Mouse (Mus musculus) embryo, embryonic 11.5 days (tissue): ENCODE results near the gene Hist1h3d.
A peak's percentile ranks its signal among the peaks of the same experiment; 100 is the strongest.
"Not testable (repeated sequence)": the region's sequence is repeated elsewhere in the genome, so short reads cannot be mapped to it uniquely, and the experiment has no call there.

Source experiments
- DNase-seq: peaks from one replicate; pipeline ENCODE4 v3.0.0-alpha.2; 2012; ENCODE audit warnings: low read depth, low spot score

The Hist1h3d gene

GRCm38 (mm10) chr13:23564482-23564881, 11.1 kb upstream of the Hist1h3d start:
- no peak for DNase-seq

DNA sequence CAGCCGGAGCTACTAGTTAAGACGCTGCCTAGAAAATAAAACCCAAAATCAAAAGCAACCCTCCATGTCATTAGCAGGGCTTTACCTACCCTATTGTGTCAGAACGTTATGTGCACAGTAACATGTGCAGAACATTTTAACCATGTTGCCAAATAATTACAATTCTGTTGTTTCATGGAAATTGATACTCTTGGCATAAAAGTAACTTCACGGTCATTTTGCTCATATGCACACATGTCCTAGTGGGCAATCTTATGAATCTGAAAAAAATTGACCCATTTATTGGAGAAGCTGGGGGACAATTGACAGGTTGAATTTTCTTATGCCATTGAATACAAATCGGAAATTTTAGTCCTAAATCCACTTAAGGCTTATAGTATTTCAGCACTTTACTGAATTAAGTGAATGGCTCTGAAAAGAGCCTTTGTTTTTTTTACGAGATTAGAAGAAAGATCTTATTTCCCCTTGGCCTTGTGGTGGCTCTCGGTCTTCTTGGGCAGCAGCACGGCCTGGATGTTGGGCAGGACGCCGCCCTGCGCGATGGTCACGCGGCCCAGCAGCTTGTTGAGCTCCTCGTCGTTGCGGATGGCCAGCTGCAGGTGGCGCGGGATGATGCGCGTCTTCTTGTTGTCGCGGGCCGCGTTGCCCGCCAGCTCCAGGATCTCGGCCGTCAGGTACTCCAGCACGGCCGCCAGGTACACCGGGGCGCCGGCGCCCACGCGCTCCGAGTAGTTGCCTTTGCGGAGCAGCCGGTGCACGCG, 5.1 kb upstream of the Hist1h3d start:
- DNase-seq: not testable (repeated sequence)

DNA sequence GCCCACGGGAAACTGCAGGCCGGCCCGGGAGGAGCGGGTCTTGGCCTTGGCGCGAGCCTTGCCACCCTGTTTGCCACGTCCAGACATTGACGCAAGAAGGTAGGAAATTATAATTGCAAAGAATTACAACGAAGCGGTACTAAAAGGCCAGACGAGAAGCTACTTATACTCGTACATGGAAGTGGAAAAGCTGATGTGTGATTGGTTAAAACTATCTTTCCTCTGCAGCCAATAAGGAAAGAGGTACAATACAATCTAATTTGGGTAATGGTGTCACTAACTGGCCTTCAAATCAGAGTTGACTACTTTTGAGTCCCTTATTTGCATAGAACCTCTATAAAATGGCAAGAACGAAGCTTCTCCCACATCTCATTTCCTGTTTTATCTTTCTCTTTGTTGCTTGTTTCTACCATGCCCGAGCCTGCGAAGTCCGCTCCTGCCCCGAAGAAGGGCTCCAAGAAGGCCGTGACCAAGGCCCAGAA, 4.5 kb upstream of the Hist1h3d start, which contains the start of the genes Hist1h2ae and Hist1h2bg:
Gene Hist1h2ae, minus strand, starts transcription at position 199 of the 482 bp plus-strand sequence.
Gene Hist1h2bg, plus strand, starts transcription at position 375 of the 482 bp plus-strand sequence.
- no peak for DNase-seq

DNA sequence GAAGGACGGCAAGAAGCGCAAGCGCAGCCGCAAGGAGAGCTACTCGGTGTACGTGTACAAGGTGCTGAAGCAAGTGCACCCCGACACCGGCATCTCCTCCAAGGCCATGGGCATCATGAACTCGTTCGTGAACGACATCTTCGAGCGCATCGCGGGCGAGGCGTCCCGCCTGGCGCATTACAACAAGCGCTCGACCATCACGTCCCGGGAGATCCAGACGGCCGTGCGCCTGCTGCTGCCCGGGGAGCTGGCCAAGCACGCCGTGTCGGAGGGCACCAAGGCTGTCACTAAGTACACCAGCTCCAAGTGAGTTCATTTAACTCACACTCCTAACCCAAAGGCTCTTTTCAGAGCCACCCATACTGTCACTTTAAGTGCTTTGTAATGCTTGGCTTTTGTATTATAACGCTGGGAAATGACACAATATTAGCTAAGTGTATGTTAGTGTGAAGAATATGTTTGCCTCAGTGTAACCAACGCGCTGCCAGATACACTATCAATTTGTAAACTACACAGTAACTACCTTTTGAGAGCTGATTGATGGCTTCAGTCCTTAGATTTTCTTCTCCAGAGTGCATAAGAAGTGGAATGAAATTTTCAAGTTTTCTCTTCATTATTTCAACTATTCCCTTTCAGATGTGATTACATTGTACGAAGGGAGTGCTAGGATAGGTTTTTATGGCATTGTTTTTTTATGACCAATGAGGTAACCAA, 3.9 kb upstream of the Hist1h3d start:
- not testable (repeated sequence) for DNase-seq

GRCm38 (mm10) chr13:23572218-23573033, 3.1 kb upstream of the Hist1h3d start:
- DNase-seq: no peak

GRCm38 (mm10) chr13:23573034-23573897, 2.3 kb upstream of the Hist1h3d start:
- DNase-seq: not testable (repeated sequence)

DNA sequence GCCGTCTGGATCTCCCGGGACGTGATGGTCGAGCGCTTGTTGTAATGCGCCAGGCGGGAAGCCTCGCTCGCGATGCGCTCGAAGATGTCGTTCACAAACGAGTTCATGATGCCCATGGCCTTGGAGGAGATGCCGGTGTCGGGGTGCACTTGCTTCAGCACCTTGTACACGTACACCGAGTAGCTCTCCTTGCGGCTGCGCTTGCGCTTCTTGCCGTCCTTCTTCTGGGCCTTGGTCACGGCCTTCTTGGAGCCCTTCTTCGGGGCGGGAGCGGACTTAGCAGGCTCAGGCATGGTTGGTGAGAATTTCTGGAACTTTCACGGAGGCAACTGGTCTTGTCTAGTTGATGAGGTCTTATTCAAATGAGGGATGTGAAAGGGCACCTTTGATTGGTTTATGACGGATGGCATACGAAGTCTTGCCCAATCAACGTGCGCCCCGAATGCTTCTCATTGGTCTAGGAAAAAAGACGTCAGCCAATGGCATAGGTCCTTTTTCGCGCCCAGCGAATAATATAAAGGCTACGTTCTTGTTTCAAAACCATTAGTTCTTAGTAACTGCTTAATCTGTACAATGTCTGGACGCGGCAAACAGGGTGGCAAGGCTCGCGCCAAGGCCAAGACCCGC, 1.6 kb upstream of the Hist1h3d start, which contains the start of the genes Hist1h2bf and Hist1h2ad:
Gene Hist1h2bf, minus strand, starts transcription at position 299 of the 627 bp plus-strand sequence.
Gene Hist1h2ad, plus strand, starts transcription at position 484 of the 627 bp plus-strand sequence.
- DNase-seq: peak; percentile 91

GRCm38 (mm10) chr13:23574546-23575170, 905 bp upstream of the Hist1h3d start:
- DNase-seq: not testable (repeated sequence)

DNA sequence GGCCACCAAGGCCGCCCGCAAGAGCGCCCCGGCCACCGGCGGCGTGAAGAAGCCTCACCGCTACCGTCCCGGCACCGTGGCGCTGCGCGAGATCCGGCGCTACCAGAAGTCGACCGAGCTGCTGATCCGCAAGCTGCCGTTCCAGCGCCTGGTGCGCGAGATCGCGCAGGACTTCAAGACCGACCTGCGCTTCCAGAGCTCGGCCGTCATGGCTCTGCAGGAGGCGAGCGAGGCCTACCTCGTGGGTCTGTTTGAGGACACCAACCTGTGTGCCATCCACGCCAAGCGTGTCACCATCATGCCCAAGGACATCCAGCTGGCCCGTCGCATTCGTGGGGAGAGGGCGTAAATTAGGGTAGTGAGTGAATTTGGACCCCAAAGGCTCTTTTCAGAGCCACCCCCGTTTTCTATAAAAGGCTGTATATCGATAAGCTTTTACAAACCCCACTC, 326 bp downstream of the Hist1h3d start:
- not testable (repeated sequence) for DNase-seq

DNA sequence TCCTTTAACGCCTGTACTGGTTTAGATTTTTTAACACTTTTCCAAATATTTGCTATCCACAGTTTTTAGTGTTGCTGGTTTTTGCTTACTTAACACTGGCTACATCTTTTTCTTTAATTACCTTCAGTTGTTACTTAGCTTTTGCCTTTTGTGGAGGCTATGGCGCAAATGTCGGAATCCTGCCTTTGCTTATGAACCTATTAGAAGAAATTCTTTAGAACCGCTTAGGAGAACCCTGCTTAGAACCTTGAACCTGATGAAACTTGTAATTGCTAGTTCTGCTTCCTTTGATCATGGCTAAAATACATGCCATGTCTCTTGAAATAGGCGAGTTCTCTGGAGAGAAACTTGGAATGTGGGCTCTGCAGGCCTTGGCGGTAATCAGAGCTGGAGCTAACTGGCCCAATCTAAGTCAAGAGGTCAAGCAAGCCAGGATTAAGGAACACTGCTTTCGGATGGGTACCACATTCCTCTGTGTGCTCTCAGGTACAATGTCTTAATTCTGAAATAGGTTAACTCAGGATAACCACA, 853 bp downstream of the Hist1h3d start:
- no peak for DNase-seq

GRCm38 (mm10) chr13:23576906-23577639, 1.5 kb downstream of the Hist1h3d start:
- no peak for DNase-seq

DNA sequence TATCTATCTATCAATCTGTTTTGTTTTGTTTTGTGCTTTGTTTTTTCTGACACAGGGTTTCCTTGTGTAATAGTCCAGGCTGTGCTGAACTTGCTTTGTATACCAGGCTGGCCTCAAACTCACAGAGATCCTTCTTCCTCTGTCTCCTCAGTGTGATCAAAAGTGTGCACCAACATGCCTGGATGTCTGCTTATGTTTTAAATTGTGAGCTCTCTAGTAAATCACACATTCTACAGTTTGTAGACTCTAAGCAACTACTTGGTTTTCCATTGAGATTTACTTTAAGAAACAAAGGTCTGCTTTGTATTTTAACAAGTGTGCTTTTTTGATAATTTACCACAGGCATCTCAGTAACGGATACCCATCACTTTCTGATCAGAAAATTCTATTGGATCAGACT, 2.3 kb downstream of the Hist1h3d start:
- no peak for DNase-seq

- peak; percentile 95 for DNase-seq
Measured at GRCm38 (mm10) chr13:23581408-23582218, 6.0 kb downstream of the Hist1h3d start, which contains the start of gene Hist1h4d. Hist1h4d (plus strand) TSS chr13:23581598.

- no peak for DNase-seq
Measured at GRCm38 (mm10) chr13:23582219-23583056, 6.9 kb downstream of the Hist1h3d start.

- no peak for DNase-seq
Measured at GRCm38 (mm10) chr13:23583387-23584068, 8.0 kb downstream of the Hist1h3d start.

GRCm38 (mm10) chr13:23584331-23584730, 8.8 kb downstream of the Hist1h3d start:
- no peak for DNase-seq
